Mouse (Mus musculus) erythroid progenitor cell, adult 5-6 weeks (primary cell): ENCODE data around the gene Rgs9. TPM values are rescaled to one million over a fixed set of nuclear protein-coding genes. Genes with fewer than 3 reads are reported as not detected.
"Not testable (repeated sequence)": the region's sequence is repeated elsewhere in the genome, so short reads cannot be mapped to it uniquely, and the experiment has no call there.

Source experiments
- ATAC-seq: replicated peaks from 2 replicates; pipeline ENCODE4 v1.8.0; 2016; ENCODE audit warnings: moderate number of reproducible peaks, mild to moderate bottlenecking, moderate TSS enrichment, inconsistent platforms; ENCODE audit not compliant: poor library complexity, low FRiP score, severe bottlenecking
- total RNA-seq, 2 experiments: library from RNA; stranded (forward) in 1 of 2; stranded (reverse) in 1 of 2; fragments of 150-400 nt in 1 of 2; fragments of 186-747, 209-891 nt in 1 of 2; gene quantifications; 2 replicates each; pipeline versions ENCODE4 v1.2.3 to v1.2.4; 2015 to 2017; ENCODE audit warnings: low replicate concordance in 2 of 2

Gene Rgs9
- not detected in 2 replicates for total RNA-seq (2015; ENCODE audit: low replicate concordance)
- total RNA-seq (2017; ENCODE audit: low replicate concordance) = not detected in 2 replicates

DNA sequence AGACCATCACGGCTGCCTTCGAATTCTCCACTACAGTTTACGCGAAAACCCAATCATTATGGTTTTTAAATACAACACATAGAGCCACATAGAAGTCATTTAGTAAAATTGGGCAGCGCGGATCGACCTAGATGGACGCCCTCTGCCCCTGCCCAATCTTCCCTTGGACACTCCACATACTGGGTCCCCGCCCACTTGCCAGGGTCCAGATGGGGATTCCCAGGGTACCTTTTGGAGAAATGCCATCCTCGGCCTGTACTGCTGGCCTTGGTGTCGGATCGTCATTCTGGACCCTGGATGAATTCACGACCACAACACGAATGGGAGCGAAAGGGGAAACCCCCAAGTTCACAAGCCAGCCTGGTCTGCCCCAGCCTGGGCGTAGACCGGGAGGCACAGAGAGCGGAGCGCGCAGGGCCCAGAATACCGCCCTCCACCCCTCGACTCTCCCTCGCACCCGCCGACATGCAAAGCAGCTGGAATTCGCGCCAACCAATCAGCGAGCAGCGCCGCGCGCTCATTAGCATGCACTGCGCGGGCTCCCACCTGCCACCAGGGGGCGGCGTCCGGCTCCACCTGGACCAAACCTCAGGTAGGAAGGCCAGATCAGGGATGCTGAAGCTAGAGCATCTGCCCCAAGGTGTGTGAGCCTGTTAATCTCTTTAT is at the start of gene Rgs9:
Gene Rgs9, minus strand, starts transcription at position 420 of the 666 bp plus-strand sequence.
- peak; percentile 98 for ATAC-seq

DNA sequence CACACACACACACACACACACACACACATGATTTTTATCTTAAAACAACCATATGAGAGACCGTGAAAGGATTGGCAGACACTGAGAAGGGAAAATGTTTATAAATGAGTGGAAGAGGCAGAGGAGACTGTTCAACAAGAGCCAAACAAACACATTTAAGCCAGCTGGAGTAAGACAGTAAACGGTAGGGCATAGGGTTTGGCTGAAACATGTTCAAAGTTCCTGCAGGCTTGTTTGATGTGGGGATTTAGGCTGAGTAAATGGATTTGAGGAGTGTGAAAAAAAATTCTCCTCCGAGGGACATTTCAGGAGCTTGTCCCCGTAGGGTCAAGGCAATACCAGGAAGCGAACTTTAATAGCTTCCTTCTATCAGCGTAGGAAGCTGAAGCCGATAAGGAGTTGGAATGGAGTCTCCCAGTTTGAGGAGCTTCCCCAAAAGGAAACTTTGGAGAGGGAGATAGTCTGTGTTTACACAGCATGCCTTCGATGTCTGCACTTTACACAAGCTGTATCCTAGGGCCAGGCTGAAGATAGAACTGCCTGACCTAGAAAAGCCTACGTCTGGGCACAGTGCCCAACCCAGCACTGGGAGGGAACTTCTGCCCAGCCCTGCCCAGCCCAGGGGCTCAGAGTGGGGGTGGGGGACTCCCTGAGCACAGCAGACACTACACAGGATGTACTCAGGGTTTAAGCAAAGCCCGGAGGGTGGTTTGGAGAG is 49.5 kb upstream of the Rgs9 start:
- peak; percentile 67; the same call in 1 of the 2 replicates for ATAC-seq

DNA sequence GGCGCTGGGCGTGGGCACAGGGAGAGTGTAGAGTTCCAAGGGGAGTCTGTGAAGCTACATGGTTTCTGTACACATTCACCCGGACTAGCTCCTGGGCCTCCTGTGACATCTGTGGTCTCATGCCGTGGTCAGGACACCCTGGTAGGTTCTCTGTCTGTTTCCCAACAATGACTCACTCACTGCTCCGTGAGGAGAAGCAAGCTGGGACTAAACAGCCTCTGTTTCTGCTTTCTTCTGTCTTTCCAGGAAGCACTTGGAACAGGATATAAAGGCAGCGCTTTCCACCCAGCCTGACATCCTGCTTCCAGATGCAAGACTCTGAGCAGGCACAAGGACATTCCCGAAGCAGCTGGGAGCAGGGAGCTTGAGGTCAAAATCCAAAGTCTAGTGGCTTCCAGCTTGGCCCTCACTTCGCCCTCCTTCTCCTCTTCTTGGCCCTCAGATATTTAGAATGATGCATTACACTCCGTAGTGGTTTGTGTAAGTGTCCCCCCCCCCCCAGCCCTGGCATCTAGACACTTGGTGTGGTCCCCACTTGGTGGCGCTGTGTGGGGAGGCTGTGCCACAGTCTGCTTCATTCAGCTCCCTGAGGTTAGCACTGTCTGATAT is 46.2 kb upstream of the Rgs9 start:
- ATAC-seq = no peak

DNA sequence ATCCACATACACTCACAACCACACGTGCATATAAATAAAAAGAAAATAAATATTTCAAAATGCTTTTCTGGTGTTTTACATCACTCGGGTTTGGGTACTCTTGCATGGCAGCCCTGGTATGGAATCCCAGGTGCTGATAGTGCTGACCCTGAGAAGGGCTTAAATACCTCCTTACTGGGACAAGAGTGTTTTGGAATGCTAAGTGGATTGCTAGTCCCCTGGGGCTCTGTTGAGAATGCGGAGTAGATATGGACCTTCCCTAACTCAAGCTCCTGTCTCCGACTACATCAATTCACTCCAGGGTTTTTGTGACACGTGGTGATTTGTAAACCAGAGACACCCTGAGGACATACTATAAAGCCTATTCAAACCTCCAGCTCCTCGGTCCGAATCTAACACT is 45.6 kb upstream of the Rgs9 start:
- no peak for ATAC-seq

DNA sequence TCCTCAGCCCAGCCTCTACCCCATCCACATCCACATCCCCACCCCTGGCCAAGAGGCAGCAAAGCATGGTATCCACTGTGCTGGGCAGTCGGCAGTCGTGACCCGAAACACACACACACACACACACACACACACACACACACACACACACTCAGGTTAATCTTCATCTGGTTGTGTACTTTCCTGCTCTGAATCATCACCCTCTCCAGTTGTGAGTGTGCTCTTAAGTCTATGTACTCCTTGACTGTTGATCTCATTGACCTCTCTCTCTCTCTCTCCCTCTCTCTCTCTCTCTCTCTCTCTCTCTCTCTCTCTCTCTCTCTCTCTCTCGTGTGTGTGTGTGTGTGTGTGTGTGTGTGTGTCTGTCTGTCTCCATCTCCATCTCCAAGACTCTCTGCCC is 44.7 kb upstream of the Rgs9 start:
- ATAC-seq = not testable (repeated sequence)

DNA sequence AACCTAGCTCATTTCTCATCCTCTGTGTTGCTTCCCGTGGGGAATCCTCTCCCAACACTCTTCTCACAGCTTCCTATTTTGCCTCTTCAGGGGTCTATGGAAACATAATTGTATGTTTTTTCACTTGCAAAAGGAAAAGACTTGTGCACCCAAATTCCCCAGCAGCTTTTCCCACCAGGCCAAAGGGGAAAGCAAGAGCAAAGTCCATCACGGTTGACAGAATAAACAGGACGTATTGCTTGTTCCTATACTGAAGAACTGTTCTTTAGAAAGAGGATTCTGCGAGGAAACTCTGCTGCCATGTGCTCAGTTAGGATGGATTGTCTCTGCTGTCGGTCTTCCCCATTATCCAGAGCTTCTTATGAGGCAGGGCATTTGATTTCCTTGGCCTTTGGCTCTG is 42.6 kb upstream of the Rgs9 start:
- no peak for ATAC-seq

DNA sequence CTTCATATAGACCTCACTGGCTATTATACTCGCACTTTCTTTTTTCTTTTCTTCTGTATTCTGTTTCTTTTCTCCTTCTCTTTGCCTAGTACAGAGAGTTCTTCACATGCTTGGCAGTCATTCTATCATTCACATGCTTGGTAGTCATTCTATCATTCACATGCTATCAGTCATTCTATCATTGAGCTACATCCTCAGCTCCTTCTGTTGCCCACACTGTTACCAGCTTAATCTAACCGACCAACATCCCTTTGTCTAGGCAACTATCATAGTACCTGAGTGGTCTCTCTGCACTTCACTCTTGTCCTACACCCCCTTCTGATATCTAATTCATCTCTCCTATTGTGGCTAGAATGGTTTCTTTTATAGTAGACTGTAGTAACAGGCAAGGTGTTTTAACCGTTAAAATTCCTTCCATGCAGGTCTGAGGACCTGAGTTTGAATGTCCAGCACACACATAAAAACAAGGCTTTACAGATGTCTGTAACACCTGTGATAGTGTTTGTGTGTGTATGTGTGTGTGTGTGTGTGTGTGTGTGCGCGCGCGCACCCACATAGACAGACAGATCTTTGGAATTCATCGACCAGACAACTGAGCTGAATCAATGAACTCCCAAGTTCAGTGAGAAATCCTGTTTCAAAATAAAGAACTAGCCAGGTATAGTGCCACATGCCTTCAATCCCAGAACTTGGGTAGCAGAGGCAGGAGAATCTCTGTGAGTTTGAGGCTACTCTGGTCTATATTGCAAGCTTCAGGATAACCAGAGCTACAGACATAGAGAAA is 41.4 kb upstream of the Rgs9 start:
- ATAC-seq = no peak

DNA sequence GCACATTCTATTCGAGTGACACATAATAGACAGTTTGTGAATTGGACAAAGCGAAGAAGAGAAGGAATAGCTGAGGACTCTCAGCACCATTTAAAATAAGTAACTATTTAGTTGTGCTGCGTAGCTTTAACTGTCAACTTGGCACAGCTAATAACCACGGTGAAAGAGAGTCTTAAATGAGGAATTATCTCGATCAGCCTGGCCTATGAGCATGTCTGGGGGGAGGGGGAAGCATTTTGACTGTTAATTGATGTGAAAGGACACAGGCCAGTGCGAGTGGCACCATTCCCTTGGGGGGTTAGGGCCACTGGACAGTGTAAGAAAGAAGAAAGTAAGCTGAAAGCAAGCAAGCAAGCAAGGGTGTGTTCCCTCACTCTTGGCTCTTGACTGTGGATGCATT is 38.0 kb upstream of the Rgs9 start:
- ATAC-seq = no peak

DNA sequence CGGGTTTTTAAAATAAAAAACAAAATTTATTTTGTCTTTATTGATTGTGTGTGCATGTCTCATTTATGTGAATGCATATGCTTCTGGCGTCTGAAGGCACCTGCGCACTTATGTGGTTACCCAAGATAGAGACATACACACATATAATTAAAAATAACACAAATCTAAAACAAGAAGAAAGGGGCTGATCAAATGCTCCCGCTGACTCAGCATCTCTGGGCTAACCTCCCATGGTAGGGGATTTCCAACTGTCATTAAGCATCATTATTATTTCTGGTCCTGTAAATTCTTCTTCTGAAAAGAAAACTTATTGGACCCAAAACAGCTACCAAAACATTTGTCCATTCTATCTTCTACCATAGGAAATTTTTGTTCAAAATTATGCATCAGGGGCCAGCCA is 36.8 kb upstream of the Rgs9 start:
- ATAC-seq = no peak

DNA sequence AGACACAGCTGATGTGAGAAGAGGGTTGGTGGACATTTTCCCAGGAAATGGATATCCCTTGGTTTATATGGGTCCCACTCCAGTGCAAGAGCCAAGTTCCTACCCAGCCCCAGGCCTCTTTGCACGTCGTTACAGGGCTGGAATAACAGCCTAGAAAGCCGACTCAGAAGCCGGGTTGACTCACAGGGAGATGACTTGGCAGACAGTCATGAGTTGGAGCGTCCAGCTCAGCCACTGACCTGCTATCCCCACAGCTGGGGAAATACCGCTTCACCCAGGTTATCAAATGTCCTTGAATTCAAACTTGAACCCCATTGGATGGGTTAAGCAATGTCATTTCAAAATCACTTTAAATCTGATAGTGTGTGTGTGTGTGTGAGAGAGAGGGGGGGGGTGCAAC is 34.8 kb upstream of the Rgs9 start:
- no peak for ATAC-seq

DNA sequence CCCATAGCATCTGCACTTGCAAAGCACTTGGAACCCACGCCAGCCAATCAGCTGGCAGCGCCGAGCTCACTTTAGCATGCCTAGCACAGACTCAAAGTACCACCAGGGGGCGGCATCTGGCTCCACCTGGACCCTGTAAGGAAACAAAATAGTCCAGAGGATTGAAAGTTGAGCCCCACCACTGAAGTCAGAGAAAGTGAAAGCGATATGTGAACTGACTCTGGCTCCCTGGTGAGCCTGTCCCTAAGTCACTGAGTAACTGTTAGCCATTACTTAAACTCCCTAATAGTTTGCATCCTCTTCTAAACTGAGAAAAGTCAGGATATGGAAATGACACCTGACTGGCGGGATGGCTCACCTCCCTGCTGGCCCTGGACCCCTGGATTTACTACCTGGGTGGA is 33.5 kb upstream of the Rgs9 start:
- ATAC-seq = peak; percentile 87

DNA sequence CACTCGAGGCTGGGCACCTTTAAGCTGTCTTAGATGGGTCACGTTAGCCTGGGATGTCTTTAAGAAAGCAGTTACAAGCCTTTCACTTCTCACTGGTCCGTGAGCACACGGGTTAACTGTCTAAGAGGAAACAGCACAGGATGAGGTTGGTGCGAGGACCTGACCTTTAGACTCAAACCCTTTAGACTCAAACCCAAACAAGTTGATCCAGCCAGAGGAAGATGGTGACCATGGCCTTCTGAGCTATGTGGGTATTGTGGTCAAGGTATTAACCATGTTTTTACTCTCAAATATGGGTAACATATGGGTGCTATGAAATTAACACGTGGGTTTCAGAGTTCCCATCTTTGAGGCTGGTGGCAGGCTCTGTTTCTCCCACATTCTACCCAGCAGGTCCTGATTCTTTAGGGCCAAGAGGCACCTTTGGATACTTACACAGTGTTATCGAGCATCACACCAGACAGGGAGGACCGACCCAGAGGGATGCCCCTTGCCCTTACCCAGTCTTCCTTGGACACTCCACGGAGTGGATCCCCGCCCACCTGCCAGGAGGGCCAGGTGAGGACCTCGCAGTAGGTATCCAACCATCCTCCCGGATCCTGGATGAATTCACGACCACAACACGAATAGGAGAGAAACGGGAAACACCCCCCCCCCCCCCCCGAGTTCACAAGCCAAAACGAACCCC is 32.9 kb upstream of the Rgs9 start:
- ATAC-seq = no peak

DNA sequence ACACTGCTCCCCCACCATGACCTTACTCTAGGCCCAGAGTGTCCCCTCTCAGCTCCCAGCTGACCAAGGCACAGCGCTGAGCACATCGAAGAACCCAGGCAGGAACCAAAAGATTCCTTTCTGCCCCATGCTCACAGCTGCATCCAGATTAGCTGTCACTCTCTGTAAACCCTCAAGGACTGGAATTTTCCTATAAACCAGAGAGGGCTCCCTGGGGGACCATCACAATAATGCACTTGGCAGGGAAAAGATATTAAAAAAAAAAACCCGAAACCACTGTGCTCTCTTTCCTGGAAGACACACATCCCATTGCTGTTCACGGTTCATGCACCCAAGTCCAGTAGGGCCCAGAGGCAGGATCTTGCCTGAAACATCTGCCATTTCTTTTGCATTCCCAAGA is 31.4 kb upstream of the Rgs9 start:
- ATAC-seq = no peak

DNA sequence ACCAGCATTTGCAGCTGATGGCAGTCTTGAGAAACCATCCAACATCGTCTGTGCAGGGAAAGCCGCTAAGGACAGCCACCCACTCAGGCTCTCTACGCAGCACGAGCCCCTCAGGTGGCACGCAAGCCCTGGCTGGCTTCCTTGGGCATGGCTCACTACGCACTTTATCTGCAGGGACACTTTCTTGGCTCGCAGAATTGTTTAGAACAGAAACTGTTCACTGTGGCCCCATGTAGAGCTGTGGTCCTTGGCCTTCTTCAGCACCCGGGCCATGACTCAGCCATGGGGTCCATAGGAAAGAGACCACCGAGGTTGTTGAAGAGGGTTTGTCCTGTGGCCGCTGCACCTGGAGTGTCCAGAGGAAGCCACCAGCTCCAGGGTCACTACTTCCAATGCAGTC is 30.0 kb upstream of the Rgs9 start:
- no peak for ATAC-seq

DNA sequence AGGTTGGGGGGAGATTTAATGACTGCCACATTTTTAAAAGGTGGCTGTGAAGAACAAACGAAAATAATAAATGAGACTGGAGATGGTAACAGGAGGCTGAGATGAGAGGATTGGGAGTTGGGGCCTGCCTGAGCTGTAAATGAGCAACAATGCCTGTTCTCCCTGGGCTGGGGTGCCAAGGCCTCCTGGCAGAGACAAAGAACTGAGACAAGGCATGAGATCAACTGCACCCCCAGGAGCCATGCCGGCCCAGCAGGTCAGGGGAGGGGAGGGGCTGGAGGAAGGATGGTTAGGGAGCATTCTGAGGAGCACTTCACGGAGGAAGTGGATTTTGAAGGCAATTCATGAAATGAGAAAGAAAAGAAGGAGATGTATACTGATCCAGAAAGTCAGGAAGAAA is 29.5 kb upstream of the Rgs9 start:
- ATAC-seq = no peak

DNA sequence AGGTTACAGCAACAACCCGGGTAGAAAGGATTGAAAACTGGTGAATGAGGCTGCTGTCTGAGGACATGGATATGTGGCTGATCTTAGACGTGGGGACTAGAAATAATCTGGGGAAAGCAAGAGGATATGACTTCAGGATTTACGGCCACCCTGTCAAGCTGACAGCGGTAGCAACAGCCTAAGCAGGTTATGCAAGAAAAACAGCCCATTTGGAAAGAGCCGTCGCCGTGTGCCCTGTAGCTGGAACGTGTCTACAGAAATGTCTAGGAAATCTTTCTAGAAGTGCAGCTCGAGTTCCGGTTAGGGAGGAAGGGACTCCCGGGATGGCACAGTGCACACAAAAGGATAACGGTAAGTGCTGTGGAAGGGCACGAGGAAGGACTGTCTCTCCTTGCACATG is 28.3 kb upstream of the Rgs9 start:
- no peak for ATAC-seq

DNA sequence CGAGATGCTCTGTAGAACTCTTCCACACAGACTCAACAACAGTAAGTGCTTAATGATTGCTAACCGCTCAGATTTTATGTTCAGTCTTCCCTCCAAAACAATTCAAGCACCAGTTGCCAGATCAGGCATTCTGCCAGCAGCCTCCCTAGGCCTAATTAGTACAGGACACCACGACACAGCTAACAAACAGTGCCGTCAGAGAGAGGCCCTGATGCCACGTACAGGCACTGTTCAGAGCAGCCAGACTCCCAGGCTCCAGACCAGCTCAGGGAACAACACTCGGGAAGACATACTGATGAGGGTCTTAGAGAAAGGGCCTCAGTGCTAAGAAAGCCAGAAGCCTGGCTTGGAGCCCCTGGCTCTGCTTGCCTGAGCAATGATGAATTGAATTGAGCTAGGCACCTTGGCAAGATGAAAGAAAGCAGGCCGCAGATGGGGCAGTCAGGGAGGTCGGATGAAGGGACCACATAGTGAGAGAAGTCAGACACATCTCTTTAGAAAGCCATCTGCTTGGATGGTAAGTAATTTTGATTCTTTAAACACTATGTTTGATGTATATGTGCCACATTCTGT is 22.5 kb upstream of the Rgs9 start:
- no peak for ATAC-seq

DNA sequence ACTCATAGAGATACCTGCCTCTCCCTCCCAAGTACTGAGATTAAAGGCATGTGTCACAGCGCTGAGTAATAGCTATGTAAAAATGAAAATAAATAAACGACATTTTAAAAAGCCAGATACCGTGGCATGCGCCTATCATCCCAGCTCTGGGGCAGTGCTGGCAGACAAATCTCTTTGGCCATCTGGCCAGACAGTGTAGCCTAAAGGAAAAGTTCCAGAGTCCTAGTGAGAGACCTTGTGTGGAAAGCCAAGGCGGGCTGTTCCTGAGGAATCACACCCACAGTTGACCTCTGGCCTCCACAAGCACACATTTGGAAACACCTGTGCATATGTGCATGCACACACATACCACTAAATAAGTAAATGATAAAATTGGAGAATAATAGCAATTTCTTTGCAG is 22.0 kb upstream of the Rgs9 start:
- ATAC-seq = no peak

DNA sequence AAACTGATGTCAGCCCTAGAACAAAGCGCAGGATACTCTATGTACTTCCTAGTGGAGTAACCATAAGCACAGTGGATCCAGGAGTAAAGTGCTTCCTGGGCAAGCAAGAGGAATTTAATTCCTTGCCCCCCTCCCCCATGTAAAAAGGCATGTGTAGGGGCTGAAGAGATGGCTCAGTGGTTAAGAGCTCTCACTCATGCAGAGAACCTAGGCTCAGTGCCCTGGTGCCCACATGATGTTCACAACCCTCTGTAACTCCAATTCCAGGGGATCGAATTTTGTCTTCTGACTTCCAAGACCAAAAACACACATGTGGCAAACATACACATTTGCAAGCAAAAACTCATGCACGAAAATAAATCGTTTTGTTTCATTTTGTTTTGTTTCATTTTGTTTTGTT is 21.5 kb upstream of the Rgs9 start:
- no peak for ATAC-seq

DNA sequence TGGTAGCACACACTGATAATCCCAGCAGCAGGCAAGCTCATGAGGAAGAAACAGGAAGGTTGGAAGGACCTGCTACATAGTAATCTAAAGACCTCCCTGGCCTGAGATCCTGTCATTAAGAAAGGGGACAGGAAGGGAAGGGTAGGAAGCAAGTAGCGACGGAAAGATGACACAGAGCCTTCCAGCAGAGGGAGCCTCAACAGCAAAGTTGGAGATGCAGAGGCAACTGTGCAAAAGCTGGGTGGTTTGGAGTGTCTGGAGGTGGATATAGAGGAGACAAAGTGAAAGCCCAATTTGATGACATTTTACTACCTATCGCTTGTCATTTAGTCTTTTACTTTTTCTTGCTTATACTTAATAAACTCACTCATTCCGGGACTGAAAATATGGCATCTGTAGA is 19.0 kb upstream of the Rgs9 start:
- no peak for ATAC-seq
